Mouse (Mus musculus): ENCODE results near the gene Ugt1a1. TPM values are rescaled to one million over a fixed set of nuclear protein-coding genes. Genes with fewer than 3 reads are reported as not detected.

Gene Ugt1a1
- polyA plus RNA-seq, 1 experiment from 2014 or later = not detected

DNA sequence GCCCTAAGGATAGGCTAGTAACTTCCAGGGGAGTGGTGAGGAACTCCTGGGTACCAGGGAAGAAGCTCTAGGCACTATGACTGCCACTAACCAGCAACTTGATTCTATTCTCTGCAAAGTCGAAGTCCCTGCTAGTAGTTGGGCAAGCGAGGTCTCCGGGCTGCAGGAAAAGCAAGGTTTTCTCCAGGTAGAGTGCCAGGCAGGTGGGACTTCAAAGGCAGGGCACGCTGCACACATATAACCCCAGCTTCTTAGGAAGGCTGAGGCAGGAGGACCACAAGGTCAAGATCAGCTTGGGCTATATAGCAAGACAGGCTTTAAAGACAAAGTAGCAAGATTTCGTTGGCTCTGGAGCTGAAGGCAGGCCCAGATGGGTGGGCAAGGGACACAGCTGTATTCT is 52.0 kb downstream of the Ugt1a1 start:
- Histone ChIP-seq H3K4me2 (no peak overlapping the region), H3K9me3 (no peaks in the 10 kb centered on the region), H3K4me1 (replicated peaks) (no peaks in the 10 kb centered on the region), H3K27ac (replicated peaks) (no peak overlapping the region), H3K27me3 (no peaks in the 10 kb centered on the region), H3K36me3 (peaks cover 74% of the 10 kb centered on the region), H3K9ac (no peak overlapping the region), H3K4me3 (no peak overlapping the region)
- no peak for ATAC-seq (ENCODE audit: low FRiP score, low read depth)
- WGBS = 92% methylated on average over 5 of the region's 5 CpGs

DNA sequence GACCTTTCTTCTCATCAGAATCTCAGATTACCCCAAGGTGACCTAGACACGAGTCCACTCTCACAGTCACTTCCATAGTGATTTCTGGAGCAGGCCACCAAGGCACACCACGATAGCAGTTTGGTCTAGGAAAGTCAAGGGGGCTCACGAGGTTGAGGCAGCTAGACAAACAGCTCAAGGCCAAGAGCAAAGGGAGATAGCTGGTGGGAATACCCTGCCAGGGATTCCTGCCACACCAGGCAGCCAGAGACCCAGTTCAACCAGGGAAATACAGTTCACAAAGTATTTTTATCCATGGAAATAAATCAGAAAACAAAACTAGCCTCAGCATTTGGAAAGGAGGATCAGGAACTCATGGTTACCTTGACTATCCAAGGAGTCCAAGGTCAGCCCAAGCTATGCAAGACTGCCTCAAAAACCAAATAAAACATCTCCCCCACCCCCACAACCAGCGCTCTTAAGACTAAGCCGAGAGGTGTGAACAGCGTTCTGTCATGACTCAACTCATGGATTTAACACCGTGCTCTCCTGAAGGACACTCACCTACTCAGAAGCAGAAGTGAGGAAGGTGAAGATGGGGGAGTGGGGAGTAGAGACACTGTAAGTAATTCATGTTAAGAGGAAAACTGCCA is 52.6 kb downstream of the Ugt1a1 start:
- H3K4me2 ChIP-seq = no peak overlapping the region
- no peak for ATAC-seq (ENCODE audit: low FRiP score, low read depth)
- H3K27ac ChIP-seq (replicated peaks) = no peak overlapping the region
- WGBS = 91% methylated on average over 7 of the region's 7 CpGs
- H3K4me1 ChIP-seq (replicated peaks) = no peaks in the 10 kb centered on the region
- H3K4me3 ChIP-seq = no peak overlapping the region
- H3K9ac ChIP-seq = no peak overlapping the region
- H3K9me3 ChIP-seq = no peaks in the 10 kb centered on the region
- peaks cover 80% of the 10 kb centered on the region for H3K36me3 ChIP-seq
- H3K27me3 ChIP-seq = no peaks in the 10 kb centered on the region

DNA sequence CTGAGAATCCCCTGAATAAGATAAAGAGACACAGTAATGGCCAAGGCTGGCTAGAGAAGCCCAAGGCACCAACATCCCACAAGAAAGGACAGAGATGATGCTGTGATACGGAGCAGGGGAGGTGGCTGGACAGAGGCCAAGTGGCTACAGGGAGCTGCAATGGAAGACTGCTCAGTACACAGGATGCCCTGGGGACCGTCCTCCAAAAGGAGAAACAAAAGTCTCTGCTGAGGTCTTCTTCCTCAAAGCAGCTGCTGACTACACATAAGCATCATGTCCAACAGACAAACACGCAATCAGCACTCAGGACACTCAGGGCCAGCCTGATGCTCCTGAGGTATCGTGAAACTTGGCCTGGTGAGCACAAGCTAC is 53.1 kb downstream of the Ugt1a1 start:
- Histone ChIP-seq H3K4me1 (replicated peaks) (no peaks in the 10 kb centered on the region), H3K27me3 (no peaks in the 10 kb centered on the region), H3K9ac (no peak overlapping the region), H3K4me3 (no peak overlapping the region), H3K4me2 (no peak overlapping the region), H3K36me3 (peaks cover 85% of the 10 kb centered on the region), H3K9me3 (no peaks in the 10 kb centered on the region), H3K27ac (replicated peaks) (no peak overlapping the region)
- WGBS = 76% methylated on average over 4 of the region's 4 CpGs
- no peak for ATAC-seq (ENCODE audit: low FRiP score, low read depth)

DNA sequence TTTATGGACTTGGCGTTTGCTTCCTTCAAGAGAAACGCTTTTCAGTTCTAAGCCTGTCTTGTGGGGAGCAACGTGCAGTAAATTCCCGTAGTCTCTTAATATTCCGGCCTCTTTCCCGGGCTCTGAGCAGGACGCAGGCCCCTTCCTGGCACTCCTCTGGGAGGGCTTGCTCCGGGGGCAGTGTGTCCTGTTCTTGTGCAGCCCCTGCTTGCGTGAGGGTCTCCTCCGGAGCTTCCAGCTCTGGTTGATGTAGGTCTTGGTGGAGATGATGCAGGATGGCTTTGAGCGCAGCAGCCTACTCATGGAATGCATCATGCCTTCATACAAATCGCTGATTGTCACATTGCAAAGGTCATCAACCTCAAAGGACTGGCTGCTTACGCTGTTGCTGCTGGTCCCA is 54.4 kb downstream of the Ugt1a1 start:
- no peak overlapping the region for H3K4me2 ChIP-seq
- no peak overlapping the region for H3K4me3 ChIP-seq
- H3K36me3 ChIP-seq = peaks cover 82% of the 10 kb centered on the region
- no peaks in the 10 kb centered on the region for H3K4me1 ChIP-seq (replicated peaks)
- H3K27ac ChIP-seq (replicated peaks) = no peak overlapping the region
- no peaks in the 10 kb centered on the region for H3K27me3 ChIP-seq
- no peaks in the 10 kb centered on the region for H3K9me3 ChIP-seq
- WGBS = 88% methylated on average over 13 of the region's 13 CpGs
- no peak for ATAC-seq (ENCODE audit: low FRiP score, low read depth)
- H3K9ac ChIP-seq = no peak overlapping the region

DNA sequence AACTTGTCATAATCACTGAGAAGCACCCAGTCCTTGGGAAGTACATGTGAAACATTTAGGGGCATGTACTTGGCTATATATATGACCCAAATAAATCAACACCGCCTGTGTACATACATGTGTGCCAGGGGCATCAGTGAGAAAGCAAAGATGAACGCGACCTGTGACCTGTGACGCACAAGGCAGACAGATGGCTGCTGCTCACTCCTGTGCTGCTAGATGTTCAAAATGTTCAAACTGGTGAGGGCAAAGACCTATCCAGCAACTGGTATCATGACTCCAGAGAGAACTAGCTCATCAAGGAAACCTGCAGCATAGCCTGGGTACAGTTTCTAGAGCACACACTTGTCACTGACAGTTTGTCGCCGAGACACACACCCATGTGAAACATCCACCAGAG is 55.7 kb downstream of the Ugt1a1 start:
- 0 out of 2 replicates have a peak, but pooled peaks have one; percentile 1 for ATAC-seq (ENCODE audit: low FRiP score, low read depth)
- Histone ChIP-seq H3K4me1 (replicated peaks) (no peaks in the 10 kb centered on the region), H3K9ac (no peak overlapping the region), H3K27ac (replicated peaks) (no peak overlapping the region), H3K36me3 (peaks cover 76% of the 10 kb centered on the region), H3K4me2 (no peak overlapping the region), H3K9me3 (no peaks in the 10 kb centered on the region), H3K27me3 (no peaks in the 10 kb centered on the region), H3K4me3 (no peak overlapping the region)
- 95% methylated on average over 6 of the region's 6 CpGs for WGBS

DNA sequence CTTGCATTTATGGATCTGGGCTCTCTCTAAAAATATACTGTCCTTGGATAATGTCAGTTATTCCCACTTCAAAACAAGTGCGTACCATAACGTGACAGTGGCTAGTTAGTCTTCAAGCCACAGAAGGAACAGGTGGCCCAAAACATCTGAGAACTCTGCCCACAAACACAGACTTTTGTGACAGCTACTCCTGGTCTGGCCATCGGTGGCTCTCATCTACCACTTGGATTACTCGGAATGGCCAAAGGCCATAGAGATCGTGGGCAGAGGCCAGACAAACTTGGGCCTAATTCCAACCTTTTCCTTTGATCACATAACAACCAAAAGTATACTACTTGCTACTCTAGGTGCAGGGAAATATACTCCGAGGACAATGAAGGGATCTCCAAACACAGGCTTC is 56.3 kb downstream of the Ugt1a1 start:
- WGBS = 87% methylated on average over 6 of the region's 6 CpGs
- no peak overlapping the region for H3K9ac ChIP-seq
- H3K9me3 ChIP-seq = no peaks in the 10 kb centered on the region
- H3K4me3 ChIP-seq = no peak overlapping the region
- peaks cover 74% of the 10 kb centered on the region for H3K36me3 ChIP-seq
- no peaks in the 10 kb centered on the region for H3K4me1 ChIP-seq (replicated peaks)
- H3K27me3 ChIP-seq = no peaks in the 10 kb centered on the region
- H3K27ac ChIP-seq (replicated peaks) = no peak overlapping the region
- H3K4me2 ChIP-seq = no peak overlapping the region
- ATAC-seq (ENCODE audit: low FRiP score, low read depth) = no peak

Other genes with a start within 250 kb of the Ugt1a1 start
- gene Usp40, start 203.4 kb upstream of the Ugt1a1 start, polyA plus RNA-seq (2015; fragmentation: Nextera tagmentation; extraction: Ambion mirVana) = 21.1 and 21.9 TPM in 2 replicates
- gene Ugt1a10, start 156.6 kb upstream of the Ugt1a1 start, polyA plus RNA-seq (2015; fragmentation: Nextera tagmentation; extraction: Ambion mirVana) = not detected in 2 replicates
- gene Ugt1a9, start 141.2 kb upstream of the Ugt1a1 start, polyA plus RNA-seq (2015; fragmentation: Nextera tagmentation; extraction: Ambion mirVana) = not detected in 2 replicates
- gene Ugt1a8, start 124.1 kb upstream of the Ugt1a1 start, polyA plus RNA-seq (2015; fragmentation: Nextera tagmentation; extraction: Ambion mirVana) = not detected in 2 replicates
- 1.2 and 1.5 TPM in 2 replicates for gene Ugt1a7c, start 116.9 kb upstream of the Ugt1a1 start, polyA plus RNA-seq (2015; fragmentation: Nextera tagmentation; extraction: Ambion mirVana)
- 1.8 and 2.6 TPM in 2 replicates for gene Ugt1a6b, start 108.7 kb upstream of the Ugt1a1 start, polyA plus RNA-seq (2015; fragmentation: Nextera tagmentation; extraction: Ambion mirVana)
- gene Ugt1a6a, start 77.2 kb upstream of the Ugt1a1 start, polyA plus RNA-seq (2015; fragmentation: Nextera tagmentation; extraction: Ambion mirVana) = 3.7 and 3.8 TPM in 2 replicates
- gene Ugt1a5, start 45.9 kb upstream of the Ugt1a1 start, polyA plus RNA-seq (2015; fragmentation: Nextera tagmentation; extraction: Ambion mirVana) = not detected in 2 replicates
- not detected in 2 replicates for gene Ugt1a2, start 11.4 kb upstream of the Ugt1a1 start, polyA plus RNA-seq (2015; fragmentation: Nextera tagmentation; extraction: Ambion mirVana)
- 13.2 and 13.5 TPM in 2 replicates for gene Dnajb3, start 6.2 kb upstream of the Ugt1a1 start, polyA plus RNA-seq (2015; fragmentation: Nextera tagmentation; extraction: Ambion mirVana)
- 0.57 and 0.76 TPM in 2 replicates for gene Mroh2a, start 15.0 kb downstream of the Ugt1a1 start, polyA plus RNA-seq (2015; fragmentation: Nextera tagmentation; extraction: Ambion mirVana)
- 77.9 and 81.6 TPM in 2 replicates for gene Hjurp, start 65.7 kb downstream of the Ugt1a1 start, polyA plus RNA-seq (2015; fragmentation: Nextera tagmentation; extraction: Ambion mirVana)
- 0.06 and 0.08 TPM in 2 replicates for gene Trpm8, start 65.7 kb downstream of the Ugt1a1 start, polyA plus RNA-seq (2015; fragmentation: Nextera tagmentation; extraction: Ambion mirVana)
- gene Spp2, start 195.0 kb downstream of the Ugt1a1 start, polyA plus RNA-seq (2015; fragmentation: Nextera tagmentation; extraction: Ambion mirVana) = 0.17 and 0.44 TPM in 2 replicates